Mouse (Mus musculus): Measurements from ENCODE around the gene Dlx3. TPM values are rescaled to one million over a fixed set of nuclear protein-coding genes. Genes with fewer than 3 reads are reported as not detected.
A peak's percentile ranks its signal among the peaks of the same experiment; 100 is the strongest.

Gene Dlx3
- polyA plus RNA-seq, 1 experiment: not detected

DNA sequence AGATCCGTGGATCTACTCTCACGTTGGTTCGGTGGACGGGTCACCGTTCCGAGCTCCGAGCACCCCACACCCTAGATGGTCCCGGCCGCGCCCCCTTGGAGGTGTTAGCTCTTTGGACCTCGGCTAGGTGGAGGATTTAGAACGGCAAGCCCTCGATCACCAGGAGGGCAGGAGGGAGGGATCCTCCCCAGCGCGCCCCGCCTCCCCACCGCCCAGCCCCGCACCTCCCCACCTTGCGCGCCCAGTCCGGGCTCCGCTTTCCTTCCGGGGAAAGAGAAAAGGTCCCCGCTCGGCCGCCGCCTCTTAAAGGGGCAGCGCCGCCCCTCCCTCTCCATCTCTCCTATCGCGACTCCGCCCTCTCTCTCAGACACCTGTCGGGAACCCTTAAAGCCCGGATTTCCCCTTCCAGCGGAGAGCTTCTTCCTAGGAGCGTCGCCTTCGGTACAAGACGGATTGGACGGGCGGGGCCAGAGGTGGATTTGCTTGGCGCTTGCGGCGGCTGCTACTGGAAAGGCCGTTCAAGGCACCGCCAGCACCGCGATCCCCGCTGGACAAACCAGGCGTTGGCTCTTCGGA lies 43.3 kb upstream of the Dlx3 start, which contains the start of gene Itga3:
TSS of gene Itga3 (minus strand) at position 266 of the 576 bp plus-strand sequence.
- TF ChIP-seq CTCF (IDR thresholded peaks at IDR 0.05; ENCODE audit: extremely low read depth, insufficient read depth, low read length): no peak
- peak; percentile 34; the same call in 1 of the 2 replicates for TF ChIP-seq POLR2A (IDR thresholded peaks at IDR 0.05; ENCODE audit: extremely low read depth, insufficient read depth, low read length)
- no peak within 1 kb of the TSS for H3K27ac ChIP-seq (ENCODE audit: insufficient read depth, low read length)
- H3K4me1 ChIP-seq (ENCODE audit: control insufficient read depth, insufficient read depth, low read length): no peaks in the 10 kb centered on the region
- H3K4me3 ChIP-seq (ENCODE audit: insufficient read depth, low read length): peak within 1 kb of the TSS; percentile 78

- Histone ChIP-seq H3K4me1 (ENCODE audit: control insufficient read depth, insufficient read depth, low read length) (no peaks in the 10 kb centered on the region), H3K4me3 (ENCODE audit: insufficient read depth, low read length) (no peak overlapping the region), H3K27ac (ENCODE audit: insufficient read depth, low read length) (no peak overlapping the region)
- TF ChIP-seq CTCF (IDR thresholded peaks at IDR 0.05; ENCODE audit: extremely low read depth, insufficient read depth, low read length): no peak
- no peak for TF ChIP-seq POLR2A (IDR thresholded peaks at IDR 0.05; ENCODE audit: extremely low read depth, insufficient read depth, low read length)
These were observed 42.0 kb upstream of the Dlx3 start for GRCm38 (mm10) chr11:95077956-95078355.

DNA sequence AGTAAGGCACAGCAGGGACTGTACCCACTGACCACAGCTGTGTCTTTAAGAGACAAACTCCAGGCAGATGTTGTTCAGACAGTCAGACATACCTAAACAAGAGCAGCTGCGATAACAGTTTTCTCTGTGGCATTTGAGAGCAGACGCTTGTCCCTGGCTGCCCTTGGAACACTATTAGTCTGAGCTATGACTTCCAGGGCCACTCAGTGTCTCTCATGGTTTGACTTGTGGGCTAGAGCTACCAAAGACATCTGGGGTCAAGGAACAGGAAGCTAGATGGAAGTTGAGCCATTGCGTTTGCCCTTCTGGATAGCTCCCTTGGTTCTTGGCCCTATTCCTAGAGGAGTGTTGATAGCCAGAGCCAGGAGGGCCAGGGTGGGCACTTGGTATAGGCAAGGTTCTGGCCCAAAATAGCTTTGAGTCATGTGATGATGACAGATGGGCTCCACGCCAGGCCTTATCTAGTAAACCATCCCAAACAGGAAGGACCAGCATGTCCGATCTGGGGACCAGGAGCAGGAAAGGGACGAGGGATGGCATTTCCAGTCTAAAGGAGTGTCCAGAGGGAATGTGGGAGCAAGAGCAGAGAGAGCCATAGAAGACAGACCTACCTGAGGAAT lies 40.6 kb upstream of the Dlx3 start:
- TF ChIP-seq CTCF (IDR thresholded peaks at IDR 0.05; ENCODE audit: extremely low read depth, insufficient read depth, low read length): no peak
- TF ChIP-seq POLR2A (IDR thresholded peaks at IDR 0.05; ENCODE audit: extremely low read depth, insufficient read depth, low read length): no peak
- H3K4me3 ChIP-seq (ENCODE audit: insufficient read depth, low read length): no peak overlapping the region
- H3K27ac ChIP-seq (ENCODE audit: insufficient read depth, low read length): no peak overlapping the region
- H3K4me1 ChIP-seq (ENCODE audit: control insufficient read depth, insufficient read depth, low read length): no peaks in the 10 kb centered on the region

GRCm38 (mm10) chr11:95080783-95081182 lies 39.1 kb upstream of the Dlx3 start:
- Histone ChIP-seq H3K27ac (ENCODE audit: insufficient read depth, low read length) (no peak overlapping the region), H3K4me3 (ENCODE audit: insufficient read depth, low read length) (no peak overlapping the region), H3K4me1 (ENCODE audit: control insufficient read depth, insufficient read depth, low read length) (no peaks in the 10 kb centered on the region)
- TF ChIP-seq CTCF (IDR thresholded peaks at IDR 0.05; ENCODE audit: extremely low read depth, insufficient read depth, low read length) (no peak), POLR2A (IDR thresholded peaks at IDR 0.05; ENCODE audit: extremely low read depth, insufficient read depth, low read length) (no peak)

- TF ChIP-seq POLR2A (IDR thresholded peaks at IDR 0.05; ENCODE audit: extremely low read depth, insufficient read depth, low read length) (no peak), CTCF (IDR thresholded peaks at IDR 0.05; ENCODE audit: extremely low read depth, insufficient read depth, low read length) (no peak)
- Histone ChIP-seq H3K4me1 (ENCODE audit: control insufficient read depth, insufficient read depth, low read length) (no peaks in the 10 kb centered on the region), H3K4me3 (ENCODE audit: insufficient read depth, low read length) (no peak overlapping the region), H3K27ac (ENCODE audit: insufficient read depth, low read length) (no peak overlapping the region)
These were observed 37.0 kb upstream of the Dlx3 start for GRCm38 (mm10) chr11:95082896-95083295.

DNA sequence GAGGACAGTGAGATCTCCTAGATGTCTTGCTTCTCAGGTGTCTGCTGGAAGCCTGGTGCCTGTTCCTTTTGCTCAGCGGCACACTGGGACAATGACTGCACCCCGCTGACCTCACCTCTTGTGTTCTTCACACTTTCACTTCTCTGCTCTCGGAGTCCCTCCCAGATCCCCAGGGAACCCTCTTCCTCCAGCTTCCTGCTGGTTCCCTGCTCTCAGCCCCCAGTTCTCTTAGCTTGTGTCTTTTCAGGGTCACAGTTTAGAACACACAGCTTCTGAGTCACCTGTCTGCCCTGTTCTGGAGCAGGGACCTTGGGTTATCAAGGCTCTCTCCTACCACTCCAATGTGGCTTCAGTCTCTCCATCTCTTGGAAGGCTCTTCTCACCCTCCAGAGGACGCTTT lies 35.7 kb upstream of the Dlx3 start:
- Histone ChIP-seq H3K4me1 (ENCODE audit: control insufficient read depth, insufficient read depth, low read length) (no peaks in the 10 kb centered on the region), H3K4me3 (ENCODE audit: insufficient read depth, low read length) (no peak overlapping the region), H3K27ac (ENCODE audit: insufficient read depth, low read length) (no peak overlapping the region)
- TF ChIP-seq POLR2A (IDR thresholded peaks at IDR 0.05; ENCODE audit: extremely low read depth, insufficient read depth, low read length): no peak
- TF ChIP-seq CTCF (IDR thresholded peaks at IDR 0.05; ENCODE audit: extremely low read depth, insufficient read depth, low read length): no peak

GRCm38 (mm10) chr11:95084811-95085382 lies 35.0 kb upstream of the Dlx3 start:
- no peaks in the 10 kb centered on the region for H3K4me1 ChIP-seq (ENCODE audit: control insufficient read depth, insufficient read depth, low read length)
- no peak overlapping the region for H3K27ac ChIP-seq (ENCODE audit: insufficient read depth, low read length)
- H3K4me3 ChIP-seq (ENCODE audit: insufficient read depth, low read length): no peak overlapping the region
- TF ChIP-seq CTCF (IDR thresholded peaks at IDR 0.05; ENCODE audit: extremely low read depth, insufficient read depth, low read length): no peak

DNA sequence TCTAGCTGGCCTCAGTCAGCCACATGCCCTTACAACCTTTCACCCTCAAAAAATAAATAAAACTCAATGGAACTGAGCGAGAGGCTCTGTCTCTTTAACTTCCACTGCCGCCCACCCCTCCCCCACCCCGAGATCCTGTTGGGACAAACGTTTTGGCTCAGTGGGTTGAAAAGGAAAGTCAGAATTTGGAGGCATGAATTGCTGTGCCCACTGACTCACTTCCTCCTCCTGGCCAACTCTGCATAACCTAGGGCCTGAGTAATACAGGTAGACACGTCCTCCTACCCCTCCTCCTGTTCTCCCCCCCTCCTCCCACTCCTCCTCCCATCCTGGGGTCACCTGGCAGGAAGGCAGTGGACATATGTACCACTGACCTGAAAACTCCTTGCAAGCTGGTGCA lies 34.2 kb upstream of the Dlx3 start:
- Histone ChIP-seq H3K4me1 (ENCODE audit: control insufficient read depth, insufficient read depth, low read length) (no peaks in the 10 kb centered on the region), H3K27ac (ENCODE audit: insufficient read depth, low read length) (no peak overlapping the region), H3K4me3 (ENCODE audit: insufficient read depth, low read length) (no peak overlapping the region)
- no peak for TF ChIP-seq POLR2A (IDR thresholded peaks at IDR 0.05; ENCODE audit: extremely low read depth, insufficient read depth, low read length)
- no peak for TF ChIP-seq CTCF (IDR thresholded peaks at IDR 0.05; ENCODE audit: extremely low read depth, insufficient read depth, low read length)

DNA sequence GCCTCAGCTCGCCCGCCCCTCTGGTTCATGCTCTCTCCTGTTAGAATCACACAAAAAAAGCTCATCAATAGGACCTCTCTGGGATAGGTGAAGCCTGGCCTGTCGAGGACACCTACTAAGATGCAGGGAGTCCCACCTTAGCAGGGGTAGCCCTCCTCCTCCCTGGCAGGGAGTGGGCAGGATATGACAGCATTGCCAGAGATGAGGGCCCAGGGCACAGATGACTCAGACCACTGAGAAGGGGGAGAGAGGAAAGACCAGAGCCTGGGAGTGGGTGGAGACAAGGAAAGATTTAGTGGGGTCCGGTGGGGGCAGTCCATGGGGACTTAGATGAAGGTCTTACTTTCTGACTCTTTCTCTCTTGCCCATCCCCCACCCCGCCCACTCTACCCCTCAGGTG lies 33.7 kb upstream of the Dlx3 start:
- Histone ChIP-seq H3K4me1 (ENCODE audit: control insufficient read depth, insufficient read depth, low read length) (no peaks in the 10 kb centered on the region), H3K4me3 (ENCODE audit: insufficient read depth, low read length) (no peak overlapping the region), H3K27ac (ENCODE audit: insufficient read depth, low read length) (no peak overlapping the region)
- TF ChIP-seq POLR2A (IDR thresholded peaks at IDR 0.05; ENCODE audit: extremely low read depth, insufficient read depth, low read length): no peak
- no peak for TF ChIP-seq CTCF (IDR thresholded peaks at IDR 0.05; ENCODE audit: extremely low read depth, insufficient read depth, low read length)
